Mouse (Mus musculus) ZHBTc4 (cell line): ENCODE data around the gene Otulin.

Experiments
- DNase-seq: peaks from one replicate; pipeline ENCODE4 v3.0.0-alpha.2; 2011; ENCODE audit warnings: low read depth, low spot score

Otulin gene

GRCm38 (mm10) chr15:27549878-27550277 lies 80.6 kb downstream of the Otulin start:
- no peak for DNase-seq

GRCm38 (mm10) chr15:27549071-27549470 lies 81.4 kb downstream of the Otulin start:
- DNase-seq = no peak

GRCm38 (mm10) chr15:27548110-27548509 lies 82.4 kb downstream of the Otulin start:
- DNase-seq = no peak

GRCm38 (mm10) chr15:27545203-27545602 lies 85.3 kb downstream of the Otulin start:
- DNase-seq = no peak

GRCm38 (mm10) chr15:27539745-27540144 lies 90.7 kb downstream of the Otulin start:
- DNase-seq = no peak

GRCm38 (mm10) chr15:27537519-27538223 lies 92.8 kb downstream of the Otulin start:
- DNase-seq = no peak

- DNase-seq = no peak
Observed at GRCm38 (mm10) chr15:27536771-27537170, 93.7 kb downstream of the Otulin start.

GRCm38 (mm10) chr15:27536186-27536585 lies 94.3 kb downstream of the Otulin start:
- DNase-seq = no peak

- DNase-seq = no peak
Observed at GRCm38 (mm10) chr15:27535681-27536080, 94.8 kb downstream of the Otulin start.

GRCm38 (mm10) chr15:27533036-27533435 lies 97.5 kb downstream of the Otulin start:
- DNase-seq = no peak

- DNase-seq = no peak
Observed at GRCm38 (mm10) chr15:27530023-27530422, 100.5 kb downstream of the Otulin start.

- DNase-seq = no peak
Observed at GRCm38 (mm10) chr15:27528896-27529295, 101.6 kb downstream of the Otulin start.

- DNase-seq = no peak
Observed at GRCm38 (mm10) chr15:27525233-27526005, 105.1 kb downstream of the Otulin start.

- DNase-seq = no peak
Observed at GRCm38 (mm10) chr15:27519857-27520256, 110.6 kb downstream of the Otulin start.

GRCm38 (mm10) chr15:27518026-27518425 lies 112.5 kb downstream of the Otulin start:
- no peak for DNase-seq

GRCm38 (mm10) chr15:27516927-27517326 lies 113.6 kb downstream of the Otulin start:
- no peak for DNase-seq

GRCm38 (mm10) chr15:27508982-27509381 lies 121.5 kb downstream of the Otulin start:
- no peak for DNase-seq

GRCm38 (mm10) chr15:27508169-27508568 lies 122.3 kb downstream of the Otulin start:
- DNase-seq = no peak

- DNase-seq = no peak
Observed at GRCm38 (mm10) chr15:27506893-27507596, 123.4 kb downstream of the Otulin start.

- DNase-seq = no peak
Observed at GRCm38 (mm10) chr15:27506127-27506886, 124.2 kb downstream of the Otulin start.
